In genomic region chr8:125384551-125385183, GRCm38 (mm10) we compare ENCODE assay signal across 17 mouse cellular contexts.
DNase-seq lines count a peak whose midpoint lies in the region; ATAC-seq and TF ChIP-seq lines count a peak whose summit lies in the region.
"Had no signal": no experiment of that assay in that cellular context is flagged by ENCODE, and none has a peak within 500 bp of the region (broad histone marks: within the 10 kb centered on the region; RNA-seq: fewer than 3 reads in every experiment).

No protein-coding gene starts in this region.

- peaks cover 16% of the 10 kb centered on the region for H3K4me1 ChIP-seq in heart, adult 2 months (ENCODE audit: control insufficient read depth, insufficient read depth, low read length)
- H3K4me1 ChIP-seq in heart, embryonic 11.5 days (ENCODE audit: control insufficient read depth, insufficient read depth, low read length): peaks cover 36% of the 10 kb centered on the region
- H3K4me1 ChIP-seq in stomach, embryonic 15.5 days: peaks cover 19% of the 10 kb centered on the region

- H3K9ac ChIP-seq in heart, adult 2 months (ENCODE audit: low read depth, low read length): no peak overlapping the region
- H3K9ac ChIP-seq in heart, embryonic 11.5 days (ENCODE audit: low read depth, low read length): no peak overlapping the region
- H3K9ac ChIP-seq in stomach, embryonic 15.5 days: no peak overlapping the region
- H3K9ac ChIP-seq: liver, embryonic 15.5 days; neural tube, embryonic 12.5 days had no signal

- H3K36me3 ChIP-seq in heart, adult 2 months (ENCODE audit: control insufficient read depth, insufficient read depth, low read length): no peaks in the 10 kb centered on the region
- no peaks in the 10 kb centered on the region for H3K36me3 ChIP-seq in heart, embryonic 11.5 days (ENCODE audit: control insufficient read depth, insufficient read depth, low read length)
- no peaks in the 10 kb centered on the region for H3K36me3 ChIP-seq in stomach, embryonic 15.5 days
- H3K36me3 ChIP-seq: liver, embryonic 15.5 days; neural tube, embryonic 12.5 days had no signal

- H3K4me3 ChIP-seq in heart, adult 2 months: no peak overlapping the region
- H3K4me3 ChIP-seq in heart, embryonic 11.5 days (ENCODE audit: low read depth, low read length): no peak overlapping the region
- no peak overlapping the region for H3K4me3 ChIP-seq in layer of hippocampus, adult 2 months
- H3K4me3 ChIP-seq in stomach, embryonic 15.5 days (replicated peaks): no peak overlapping the region
- H3K4me3 ChIP-seq: liver, embryonic 15.5 days; neural tube, embryonic 12.5 days had no signal

- no peak overlapping the region for H3K4me2 ChIP-seq in heart, embryonic 11.5 days
- H3K4me2 ChIP-seq in stomach, embryonic 15.5 days: no peak overlapping the region
- H3K4me2 ChIP-seq: liver, embryonic 15.5 days; neural tube, embryonic 12.5 days had no signal

- H3K27me3 ChIP-seq in heart, adult 2 months (ENCODE audit: control insufficient read depth, insufficient read depth, low read length): no peaks in the 10 kb centered on the region
- H3K27me3 ChIP-seq in heart, embryonic 11.5 days (ENCODE audit: control insufficient read depth, insufficient read depth, low read length): no peaks in the 10 kb centered on the region
- no peaks in the 10 kb centered on the region for H3K27me3 ChIP-seq in stomach, embryonic 15.5 days (replicated peaks)
- H3K27me3 ChIP-seq: liver, embryonic 15.5 days had no signal

- H3K27ac ChIP-seq in heart, adult 2 months: peak overlapping the region; percentile 72
- no peak overlapping the region for H3K27ac ChIP-seq in heart, embryonic 11.5 days (ENCODE audit: low read depth, low read length)
- peak overlapping the region; percentile 89 for H3K27ac ChIP-seq in layer of hippocampus, adult 2 months
- H3K27ac ChIP-seq in stomach, embryonic 15.5 days: 0 out of 2 replicates have a peak overlapping the region, but pooled peaks have one; percentile 44
- H3K27ac ChIP-seq: liver, embryonic 15.5 days; neural tube, embryonic 12.5 days had no signal

- TF ChIP-seq EP300 in heart, adult 2 months (IDR thresholded peaks at IDR 0.05; ENCODE audit: insufficient read depth, low read depth, low read length): no peak

- TF ChIP-seq CTCF in heart, adult 2 months (IDR thresholded peaks at IDR 0.05): no peak
- TF ChIP-seq CTCF in layer of hippocampus, adult 2 months (conservative IDR thresholded peaks at IDR 0.05): no peak

- intact Hi-C loops in heart, adult 2 months (cut with DNase I): loop anchor here (2.0 to 5.0 kb wide), 2 partner anchors 16 to 92 kb away; no protein-coding TSS in a partner anchor

- TF ChIP-seq POLR2A in heart, adult 2 months (IDR thresholded peaks at IDR 0.05; ENCODE audit: insufficient read depth, low read depth, low read length): no peak

- no peaks in the 10 kb centered on the region for H3K79me2 ChIP-seq in heart, adult 2 months (replicated peaks; ENCODE audit: control insufficient read depth, insufficient read depth, low read length)

- no peaks in the 10 kb centered on the region for H3K9me3 ChIP-seq in heart, embryonic 11.5 days (replicated peaks; ENCODE audit: control insufficient read depth, low read length)
- no peaks in the 10 kb centered on the region for H3K9me3 ChIP-seq in stomach, embryonic 15.5 days
- H3K9me3 ChIP-seq: liver, embryonic 15.5 days; neural tube, embryonic 12.5 days had no signal

- ATAC-seq in heart, embryonic 11.5 days (replicated peaks; ENCODE audit: insufficient number of reproducible peaks, low FRiP score, low TSS enrichment): no peak
- no peak for ATAC-seq in stomach, embryonic 15.5 days (ENCODE audit: insufficient read depth, low FRiP score, low read depth)

- no peak for DNase-seq in heart, adult 2 months
- DNase-seq in layer of hippocampus, adult 2 months (ENCODE audit: low spot score in 2 of 2): no peak
- DNase-seq in layer of hippocampus, postnatal 14 days (ENCODE audit: low spot score in 2 of 2): no peak
- DNase-seq in adrenal gland, postnatal 25 days: peak; percentile 38
- DNase-seq in thymus, postnatal 25 days: no peak
- DNase-seq in ovary, postnatal 36 days (ENCODE audit: low spot score): no peak
- DNase-seq: cerebellum, postnatal 36 days; gastrocnemius, postnatal 10 days; kidney, adult 11 months; kidney, postnatal 14 days; left cerebral cortex, postnatal 4 days; lung, postnatal 14 days; thymus, postnatal 14 days had no signal

- WGBS in heart, adult 2 months: 74% methylated on average over 4 of the region's 4 CpGs
- 93% methylated on average over 4 of the region's 4 CpGs for WGBS in heart, embryonic 11.5 days (ENCODE audit: insufficient replicate concordance)
- 89% methylated on average over 4 of the region's 4 CpGs for WGBS in stomach, embryonic 15.5 days
